Mouse (Mus musculus) liver, embryonic 15.5 days (tissue): ENCODE results near the gene Psma1. TPM values are rescaled to one million over a fixed set of nuclear protein-coding genes. Genes with fewer than 3 reads are reported as not detected.
A peak's percentile ranks its signal among the peaks of the same experiment; 100 is the strongest.

Experiments used
- ATAC-seq: fragments of 200-750 bp; cut with Nextera tagmentation; 2 replicates; pipeline ENCODE4 v1.8.0; 2017; ENCODE audit warnings: moderate number of reproducible peaks, mild to moderate bottlenecking, moderate library complexity; ENCODE audit not compliant: insufficient read depth
- H3K27ac ChIP-seq: fragments of 300-500 bp; sonication (generic); replicated peaks from 2 replicates; pipeline ENCODE4 v1.5.1; 2015; ENCODE audit warnings: mild to moderate bottlenecking, inconsistent platforms
- H3K27me3 ChIP-seq: fragments of 300-500 bp; sonication (generic); 2 replicates; pipeline ENCODE4 v1.6.1; 2015; ENCODE audit warnings: mild to moderate bottlenecking, inconsistent platforms
- H3K36me3 ChIP-seq: fragments of 300-500 bp; sonication (generic); replicated peaks from 2 replicates; pipeline ENCODE4 v1.6.1; 2015; ENCODE audit warnings: moderate library complexity, mild to moderate bottlenecking, inconsistent platforms
- H3K4me1 ChIP-seq: fragments of 300-500 bp; sonication (generic); replicated peaks from 2 replicates; pipeline ENCODE4 v1.6.1; 2015; ENCODE audit warnings: inconsistent platforms
- H3K4me2 ChIP-seq: fragments of 300-500 bp; sonication (generic); 2 replicates; pipeline ENCODE4 v1.6.1; 2015; ENCODE audit warnings: moderate library complexity, mild to moderate bottlenecking, inconsistent platforms
- H3K4me3 ChIP-seq: fragments of 300-500 bp; sonication (generic); replicated peaks from 2 replicates; pipeline ENCODE4 v1.5.1; 2015; ENCODE audit warnings: mild to moderate bottlenecking, inconsistent platforms
- H3K9ac ChIP-seq: fragments of 300-500 bp; sonication (generic); 2 replicates; pipeline ENCODE4 v1.6.1; 2015; ENCODE audit warnings: moderate library complexity, mild to moderate bottlenecking, inconsistent platforms
- H3K9me3 ChIP-seq: fragments of 300-500 bp; sonication (generic); replicated peaks from 2 replicates; pipeline ENCODE4 v1.6.1; 2016; ENCODE audit warnings: inconsistent platforms
- WGBS: fragments of 180-500 bp; shearing (Covaris S2); methylation state at CpG from one replicate; pipeline ENCODE4 v1.1.7; 2015; ENCODE audit warnings: mixed read lengths; ENCODE audit not compliant: insufficient replicate concordance; 5-methylcytosine and 5-hydroxymethylcytosine counted together
- polyA plus RNA-seq: library from polyadenylated mRNA; unstranded; fragments of >200 nt; fragmentation: Nextera tagmentation; extraction: Ambion mirVana; gene quantifications from 2 replicates; pipeline ENCODE4 v1.2.1, GENCODE M21; 2015

The Psma1 gene
- polyA plus RNA-seq, 1 experiment from 2014 or later: 245 TPM

DNA sequence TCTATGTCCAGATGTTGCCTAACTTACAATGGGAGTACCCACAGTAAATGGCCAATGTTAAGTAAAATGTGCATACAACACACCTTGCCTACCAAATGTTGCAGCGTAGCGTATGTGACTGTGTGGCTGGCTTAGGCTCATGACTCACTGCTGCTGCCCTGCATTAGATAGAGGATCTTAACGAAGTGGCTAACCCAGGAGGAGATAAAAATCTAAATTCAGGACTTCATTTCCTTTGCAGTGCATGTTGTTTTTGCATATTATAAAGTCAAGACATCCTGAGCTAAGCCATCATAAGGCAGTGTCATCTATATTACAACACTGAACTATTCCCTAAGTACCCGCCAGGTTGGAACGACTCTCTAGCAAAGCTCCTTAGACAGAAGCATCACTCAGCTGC lies 7.5 kb downstream of the Psma1 start:
- H3K36me3 ChIP-seq: peaks cover 90% of the 10 kb centered on the region
- WGBS: 84% methylated on average over 5 of the region's 5 CpGs

DNA sequence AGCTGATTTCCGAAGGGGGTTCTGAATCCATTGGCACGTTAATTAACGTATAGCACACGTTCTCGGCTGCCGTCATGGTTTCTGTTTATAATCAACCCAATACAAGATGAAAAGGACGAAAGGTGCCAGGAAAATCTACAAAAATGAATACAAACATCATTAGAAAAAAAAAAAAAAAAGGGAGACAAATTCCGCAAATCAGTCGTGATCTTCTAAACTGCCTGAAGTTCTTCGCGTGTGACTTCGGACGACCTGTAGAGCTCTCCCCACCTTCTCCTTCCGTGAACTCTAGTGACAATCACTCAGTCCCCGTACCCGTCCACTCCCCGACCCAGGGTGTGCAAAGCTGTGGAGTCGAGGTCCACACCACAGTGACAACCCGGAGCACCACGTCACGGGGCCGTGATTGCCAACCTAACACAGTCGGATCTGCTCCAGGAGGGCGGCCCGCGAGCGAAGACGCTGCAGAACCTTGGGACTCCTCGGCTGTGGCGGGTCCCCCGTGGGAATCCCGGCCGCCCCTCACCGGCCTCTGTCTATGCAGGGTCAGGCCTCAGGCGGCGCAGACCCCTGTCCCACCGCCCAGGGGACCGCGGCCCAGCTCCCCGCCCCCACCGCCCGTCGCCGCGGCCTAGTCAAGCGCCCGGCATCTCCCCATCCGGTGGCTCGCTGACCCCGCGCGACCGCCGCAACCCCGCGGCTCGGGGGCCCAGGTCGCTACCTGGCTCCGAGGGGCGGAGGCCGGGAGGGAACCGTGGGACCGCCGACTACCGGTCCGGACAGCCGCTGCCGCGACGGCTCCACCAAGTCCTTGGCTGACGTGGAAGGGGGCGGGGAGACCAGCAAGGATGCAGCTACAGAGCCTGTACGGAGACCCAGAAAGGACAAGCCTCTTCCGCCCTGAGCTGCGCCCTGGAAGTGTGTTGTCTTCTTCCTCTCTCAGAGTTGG lies 21.8 kb downstream of the Psma1 start, which contains the start of gene Copb1:
Copb1 (minus strand) TSS at position 827 of the 949 bp plus-strand sequence.
- Histone ChIP-seq H3K4me1 (peaks cover 10% of the 10 kb centered on the region), H3K9me3 (no peaks in the 10 kb centered on the region), H3K4me2 (peak within 1 kb of the TSS; percentile 65), H3K27me3 (no peaks in the 10 kb centered on the region), H3K9ac (peak within 1 kb of the TSS; percentile 88), H3K4me3 (peak within 1 kb of the TSS; percentile 85), H3K36me3 (peaks cover 21% of the 10 kb centered on the region), H3K27ac (peak within 1 kb of the TSS; percentile 69)
- WGBS: 2% methylated on average over 75 of the region's 75 CpGs
- ATAC-seq: peak; percentile 99

More for the DNA sequence above, 7.5 kb downstream of the Psma1 start:
- H3K4me2 ChIP-seq: no peak overlapping the region
- H3K4me3 ChIP-seq: no peak overlapping the region
- H3K4me1 ChIP-seq: no peaks in the 10 kb centered on the region
- H3K9me3 ChIP-seq: no peaks in the 10 kb centered on the region
- H3K9ac ChIP-seq: no peak overlapping the region
- no peak for ATAC-seq
- H3K27ac ChIP-seq: no peak overlapping the region
- H3K27me3 ChIP-seq: no peaks in the 10 kb centered on the region

DNA sequence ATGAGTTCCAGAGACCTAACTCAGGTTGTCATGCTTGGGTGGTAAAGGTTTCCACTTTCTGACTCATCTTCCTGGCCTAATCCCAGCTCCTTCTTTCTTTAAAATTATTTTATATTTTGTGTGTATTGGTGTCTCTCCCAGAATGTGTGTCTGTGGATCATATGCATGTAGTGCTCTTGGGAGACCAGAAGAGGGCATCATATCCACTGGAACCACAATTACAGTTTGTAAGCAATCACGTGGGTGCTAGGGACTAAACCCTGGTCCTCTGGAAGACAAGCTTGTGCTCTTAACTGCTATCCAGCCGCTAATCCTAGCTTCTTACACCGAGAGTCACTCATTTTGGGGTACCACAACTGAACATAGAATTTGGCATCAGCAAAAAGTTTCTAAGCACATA lies 24.2 kb downstream of the Psma1 start:
- H3K4me2 ChIP-seq: no peak overlapping the region
- ATAC-seq: no peak
- peaks cover 39% of the 10 kb centered on the region for H3K36me3 ChIP-seq
- no peaks in the 10 kb centered on the region for H3K9me3 ChIP-seq
- H3K4me3 ChIP-seq: no peak overlapping the region
- H3K9ac ChIP-seq: no peak overlapping the region
- 82% methylated on average over 3 of the region's 3 CpGs for WGBS
- no peak overlapping the region for H3K27ac ChIP-seq
- H3K4me1 ChIP-seq: peaks cover 10% of the 10 kb centered on the region
- no peaks in the 10 kb centered on the region for H3K27me3 ChIP-seq

DNA sequence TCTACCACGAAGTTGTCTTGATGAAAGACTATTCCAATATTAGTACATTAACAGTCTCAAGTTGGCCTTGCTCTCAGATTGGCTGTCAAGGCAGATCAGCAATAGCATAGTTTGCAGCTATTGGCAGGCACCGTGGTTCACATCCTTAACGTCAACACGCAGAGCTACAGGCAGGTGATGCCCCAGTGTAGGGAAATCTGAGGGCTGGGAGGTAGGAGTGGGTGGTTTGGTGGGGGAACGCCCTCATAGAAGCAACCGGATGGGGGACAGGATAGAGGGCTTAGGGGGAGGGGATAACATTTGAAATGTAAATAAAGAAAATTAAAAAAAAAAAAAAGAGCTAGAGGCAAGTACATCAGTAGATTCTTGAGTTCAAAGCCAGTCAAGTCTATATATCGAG lies 41.9 kb downstream of the Psma1 start:
- Histone ChIP-seq H3K4me2 (no peak overlapping the region), H3K9me3 (no peaks in the 10 kb centered on the region), H3K4me1 (no peaks in the 10 kb centered on the region), H3K36me3 (peaks cover 55% of the 10 kb centered on the region), H3K27ac (no peak overlapping the region), H3K27me3 (no peaks in the 10 kb centered on the region), H3K4me3 (no peak overlapping the region), H3K9ac (no peak overlapping the region)
- WGBS: 76% methylated on average over 7 of the region's 7 CpGs
- ATAC-seq: no peak

DNA sequence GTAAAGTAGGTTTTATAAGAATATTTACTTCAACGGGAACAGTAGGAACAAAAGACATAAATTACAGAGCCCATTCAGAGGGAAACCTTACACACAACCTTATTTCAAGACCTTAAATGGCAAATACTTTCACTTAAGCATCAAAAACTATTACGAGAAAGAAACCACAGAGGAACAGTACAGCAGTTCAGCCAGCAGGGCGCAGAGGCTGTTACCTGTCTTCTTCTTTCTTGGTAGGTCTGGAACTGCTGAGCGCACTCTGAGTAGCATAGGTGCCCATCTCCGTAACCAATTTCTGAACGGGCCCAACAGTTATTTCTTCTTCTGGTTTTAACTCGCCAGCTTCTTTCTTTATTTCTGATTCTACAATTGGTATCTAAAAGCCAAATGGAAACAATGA lies 42.9 kb downstream of the Psma1 start:
- no peak overlapping the region for H3K9ac ChIP-seq
- WGBS: 80% methylated on average over 7 of the region's 7 CpGs
- H3K4me1 ChIP-seq: no peaks in the 10 kb centered on the region
- peaks cover 53% of the 10 kb centered on the region for H3K36me3 ChIP-seq
- no peaks in the 10 kb centered on the region for H3K9me3 ChIP-seq
- H3K27me3 ChIP-seq: no peaks in the 10 kb centered on the region
- no peak overlapping the region for H3K4me3 ChIP-seq
- no peak overlapping the region for H3K27ac ChIP-seq
- no peak for ATAC-seq
- H3K4me2 ChIP-seq: no peak overlapping the region

DNA sequence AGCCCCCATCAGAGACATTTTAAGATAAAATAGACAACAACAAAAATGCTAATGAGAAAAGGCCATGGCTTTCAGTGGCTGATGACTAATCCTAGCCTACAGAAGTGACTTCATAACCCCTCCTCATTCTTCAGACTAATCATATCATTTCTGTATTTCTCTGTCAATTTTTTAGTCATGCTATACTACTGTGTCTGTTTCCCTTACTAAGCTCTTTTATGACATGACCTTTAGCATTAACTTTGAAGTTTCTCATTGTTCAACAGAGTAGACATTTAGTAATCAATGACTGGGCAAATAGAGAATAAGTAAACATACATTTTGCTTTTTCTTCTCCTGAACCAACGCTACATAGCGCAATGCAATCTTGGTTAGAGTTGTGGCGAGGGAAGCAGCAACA lies 44.1 kb downstream of the Psma1 start:
- no peak overlapping the region for H3K4me3 ChIP-seq
- no peaks in the 10 kb centered on the region for H3K9me3 ChIP-seq
- 70% methylated on average over 3 of the region's 3 CpGs for WGBS
- H3K9ac ChIP-seq: no peak overlapping the region
- peaks cover 50% of the 10 kb centered on the region for H3K36me3 ChIP-seq
- H3K27me3 ChIP-seq: no peaks in the 10 kb centered on the region
- H3K4me2 ChIP-seq: no peak overlapping the region
- ATAC-seq: no peak
- no peak overlapping the region for H3K27ac ChIP-seq
- no peaks in the 10 kb centered on the region for H3K4me1 ChIP-seq

DNA sequence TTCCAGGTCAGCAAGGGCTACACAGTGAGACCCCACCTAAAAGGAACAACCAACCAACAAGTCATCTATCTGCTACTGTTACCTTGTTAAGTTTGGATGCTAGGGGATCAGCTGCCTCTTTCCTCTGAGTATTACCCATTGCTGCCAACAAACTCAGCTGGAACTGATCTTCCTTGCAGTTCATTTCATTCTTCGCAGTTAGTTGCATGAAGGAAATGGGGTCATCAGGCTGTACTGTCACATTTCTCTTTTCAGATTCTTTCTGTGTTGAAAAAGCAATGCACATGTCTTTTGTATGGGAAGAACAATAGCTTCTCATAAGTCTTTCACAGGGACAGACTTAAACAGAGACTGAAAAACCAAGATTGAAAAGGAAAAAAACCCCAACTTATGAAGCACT lies 49.4 kb downstream of the Psma1 start:
- WGBS: 90% methylated on average over 1 of the region's 1 CpGs
- peaks cover 47% of the 10 kb centered on the region for H3K36me3 ChIP-seq
- ATAC-seq: no peak

DNA sequence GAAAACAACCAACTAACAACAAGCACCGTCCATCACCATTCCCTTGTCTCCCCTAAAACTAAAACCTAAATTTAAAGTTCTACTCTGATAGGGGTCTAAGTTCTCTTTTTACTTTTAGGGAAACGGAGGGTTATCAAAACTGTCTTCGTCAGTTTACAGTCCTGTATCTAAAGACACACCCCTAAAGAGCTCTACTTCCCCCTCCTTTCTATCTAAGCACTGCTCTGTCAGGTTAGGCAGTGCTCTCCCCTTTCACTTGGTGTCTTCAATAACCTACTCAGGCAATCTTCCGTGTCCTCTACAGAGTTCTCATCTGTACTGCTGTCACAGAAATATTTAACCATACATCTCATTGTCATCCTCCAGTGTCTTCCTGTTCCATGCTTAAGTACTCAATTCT lies 55.5 kb downstream of the Psma1 start:
- ATAC-seq: no peak
- Histone ChIP-seq H3K36me3 (peaks cover 28% of the 10 kb centered on the region), H3K4me1 (no peaks in the 10 kb centered on the region), H3K9me3 (no peaks in the 10 kb centered on the region), H3K4me3 (no peak overlapping the region), H3K27ac (no peak overlapping the region), H3K9ac (no peak overlapping the region), H3K4me2 (no peak overlapping the region), H3K27me3 (no peaks in the 10 kb centered on the region)
- 48% methylated on average over 4 of the region's 4 CpGs for WGBS

More for the DNA sequence above, 49.4 kb downstream of the Psma1 start:
- Histone ChIP-seq H3K27ac (no peak overlapping the region), H3K4me2 (no peak overlapping the region), H3K4me3 (no peak overlapping the region), H3K9me3 (no peaks in the 10 kb centered on the region), H3K9ac (no peak overlapping the region), H3K27me3 (no peaks in the 10 kb centered on the region), H3K4me1 (no peaks in the 10 kb centered on the region)

DNA sequence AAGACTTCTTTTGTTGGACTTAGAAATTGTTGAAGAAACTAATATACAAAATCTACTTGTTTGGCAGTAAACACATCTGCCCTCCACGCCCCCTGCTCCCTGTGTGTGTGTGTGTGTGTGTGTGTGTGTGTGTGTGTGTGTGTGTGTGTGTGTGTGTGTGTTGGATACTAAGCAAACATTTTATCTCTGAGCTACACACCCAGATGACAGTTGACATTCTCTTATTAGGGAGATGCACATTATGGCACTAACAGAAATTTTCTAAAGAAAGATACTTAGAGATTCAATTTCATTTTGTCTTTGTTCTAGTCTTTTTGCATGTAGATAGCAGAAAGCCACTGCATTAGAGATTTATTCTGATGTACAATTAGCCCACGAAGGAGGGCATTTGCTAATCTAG lies 59.0 kb downstream of the Psma1 start:
- Histone ChIP-seq H3K4me1 (no peaks in the 10 kb centered on the region), H3K27ac (no peak overlapping the region), H3K4me3 (no peak overlapping the region), H3K27me3 (no peaks in the 10 kb centered on the region), H3K9ac (no peak overlapping the region), H3K36me3 (peaks cover 33% of the 10 kb centered on the region), H3K4me2 (no peak overlapping the region), H3K9me3 (no peaks in the 10 kb centered on the region)
- ATAC-seq: no peak
- WGBS: 29% methylated on average over 2 of the region's 2 CpGs
